Mouse (Mus musculus) cerebellum, adult (tissue): Measurements from ENCODE around the gene Akt1.
A peak's percentile ranks its signal among the peaks of the same experiment; 100 is the strongest.

Source experiments
- ATAC-seq: cut with Nextera tagmentation; 2 replicates; pipeline ENCODE4 v1.9.2; 2017; ENCODE audit warnings: mild to moderate bottlenecking, moderate library complexity, mixed read lengths; ENCODE audit not compliant: insufficient number of reproducible peaks, low FRiP score, low TSS enrichment

Akt1 gene

DNA sequence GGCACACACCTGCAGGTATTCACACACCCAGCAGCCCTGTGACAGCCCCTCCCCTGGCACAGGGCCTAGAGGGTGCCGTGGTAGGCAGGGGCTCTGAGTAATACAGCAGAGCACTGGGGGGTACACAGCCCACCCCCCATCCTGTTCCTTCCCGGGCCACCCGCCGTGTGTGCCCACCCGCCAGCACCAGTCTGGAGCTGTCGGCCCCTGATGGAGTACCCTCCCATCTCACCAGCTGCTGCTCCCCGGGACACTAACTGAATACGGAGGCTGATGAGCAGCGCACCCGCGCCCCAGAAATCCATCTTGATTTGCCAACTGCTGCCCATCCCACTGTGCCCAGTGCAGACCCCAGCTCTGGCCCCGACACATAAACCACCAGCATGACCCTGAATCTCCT lies 11.0 kb downstream of the Akt1 start:
- ATAC-seq, result no peak

DNA sequence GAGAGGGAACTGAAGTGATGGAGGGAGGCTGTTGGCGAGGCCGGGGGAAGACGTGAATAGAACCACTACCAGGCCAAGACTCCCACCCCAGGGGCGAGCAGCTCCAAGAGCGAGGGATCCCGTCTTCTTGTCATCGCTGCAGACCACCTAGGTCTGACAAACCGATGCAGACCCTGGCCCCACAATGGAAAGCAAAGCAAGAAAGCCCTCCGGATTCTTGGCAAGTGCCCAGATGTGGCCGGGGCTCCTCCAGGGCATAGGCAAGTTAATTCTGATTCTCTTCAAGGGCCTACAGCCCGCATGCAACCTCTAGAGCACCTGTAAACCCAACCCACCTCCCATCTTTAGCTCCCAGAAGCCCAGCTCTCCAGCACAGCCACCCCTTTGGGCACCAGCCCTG lies 11.4 kb downstream of the Akt1 start:
- no peak for ATAC-seq

DNA sequence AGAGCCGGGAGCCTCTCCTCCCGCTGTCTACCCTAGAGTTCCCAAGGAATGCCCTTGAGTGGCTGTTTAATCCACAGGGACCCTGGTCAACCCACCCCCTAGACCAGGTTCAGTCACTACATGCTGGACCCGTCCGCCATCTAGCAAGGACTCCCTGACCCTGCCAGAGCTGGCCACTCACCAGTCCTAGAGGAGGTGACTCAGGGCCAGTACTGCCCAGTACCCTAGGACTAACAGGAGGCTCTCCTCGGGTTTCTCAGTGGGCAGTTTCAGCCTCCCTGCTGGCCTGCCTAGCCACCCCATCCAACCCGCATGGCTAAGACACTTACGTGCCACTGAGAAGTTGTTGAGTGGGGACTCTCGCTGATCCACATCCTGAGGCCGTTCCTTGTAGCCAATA lies 12.8 kb downstream of the Akt1 start:
- no peak for ATAC-seq

DNA sequence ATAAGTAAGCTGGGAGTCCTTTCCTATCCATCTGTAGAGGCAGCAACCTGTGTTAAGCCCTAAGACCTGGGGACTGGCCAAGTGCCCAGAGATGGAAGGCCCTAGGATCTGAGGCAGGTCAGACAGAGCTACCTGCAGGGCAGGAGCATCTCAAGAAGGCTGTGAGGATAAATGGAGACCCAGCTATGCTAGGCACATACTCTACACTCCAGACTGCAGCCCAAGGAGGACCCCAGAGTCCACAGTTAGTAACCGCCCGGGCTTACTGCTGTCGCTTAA lies 13.4 kb downstream of the Akt1 start:
- no peak for ATAC-seq

DNA sequence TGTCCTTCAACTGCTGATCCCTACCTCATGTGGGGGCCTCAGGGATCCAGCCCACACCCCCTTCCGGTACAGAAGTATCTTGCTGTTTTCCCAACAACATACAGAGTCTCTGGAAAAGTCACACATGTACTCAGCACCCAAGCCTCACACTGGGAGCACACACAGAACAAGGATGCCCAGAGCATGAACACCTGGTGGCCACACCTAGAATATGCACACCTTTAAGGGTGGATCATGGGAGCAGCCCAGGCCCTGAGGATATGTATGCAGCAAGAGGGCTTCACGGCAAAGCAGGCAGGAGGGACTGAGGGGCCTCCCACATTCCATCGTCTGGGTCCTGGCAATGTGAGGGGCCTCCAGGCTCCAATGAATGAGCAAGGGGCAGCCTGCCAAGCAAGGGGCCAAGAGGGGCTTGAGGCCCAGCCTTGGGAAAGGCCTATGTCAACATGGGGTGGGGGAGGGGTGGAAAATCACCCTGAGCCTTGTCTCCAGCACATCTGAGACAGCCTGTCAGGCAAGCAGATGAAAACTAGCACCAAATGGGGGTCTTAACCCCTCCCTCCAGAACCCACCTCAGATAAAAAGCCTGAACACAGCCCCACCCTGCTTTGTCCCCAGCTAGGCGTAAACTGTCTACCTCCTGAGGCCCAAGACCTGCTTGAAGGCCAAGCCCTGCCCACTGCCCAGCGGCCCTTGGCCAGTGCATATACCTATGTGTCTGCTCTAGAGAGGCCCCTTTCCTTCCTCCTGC lies 13.9 kb downstream of the Akt1 start:
- ATAC-seq, result no peak

DNA sequence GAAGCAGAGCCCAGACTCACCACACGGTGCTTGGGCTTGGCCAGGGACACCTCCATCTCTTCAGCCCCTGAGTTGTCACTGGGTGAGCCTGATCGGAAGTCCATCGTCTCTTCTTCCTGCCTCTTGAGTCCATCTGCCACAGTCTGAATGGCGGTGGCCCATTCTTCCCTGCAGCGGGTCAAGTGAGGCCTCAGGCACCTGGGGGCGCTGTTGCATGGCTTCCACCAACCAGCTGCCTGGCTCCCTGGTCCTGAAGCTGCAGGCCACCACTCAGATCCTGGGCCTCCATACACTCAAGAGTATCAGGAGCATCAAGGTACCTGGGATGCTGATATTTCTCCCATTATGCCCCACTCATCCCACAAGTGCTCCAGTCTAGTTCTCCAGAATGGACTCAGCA lies 15.6 kb downstream of the Akt1 start:
- ATAC-seq, result no peak

DNA sequence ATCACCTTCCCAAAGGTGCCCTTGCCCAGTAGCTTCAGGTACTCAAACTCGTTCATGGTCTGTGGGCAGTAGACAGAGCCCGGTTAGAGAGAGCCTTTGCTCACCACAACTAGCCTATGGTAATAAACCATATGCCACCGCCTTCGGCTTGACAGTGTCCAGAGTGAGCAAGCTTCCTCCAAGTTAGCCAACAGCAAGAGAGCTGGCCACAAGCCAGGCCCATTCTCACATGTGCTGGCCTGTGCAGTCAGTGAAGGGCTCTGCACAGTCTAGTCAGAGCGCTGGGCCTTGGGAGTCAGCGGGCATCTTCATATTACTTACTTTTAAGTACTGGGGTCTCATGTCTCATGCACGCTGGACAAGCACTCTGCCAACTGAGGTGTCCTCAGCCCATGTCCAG lies 16.1 kb downstream of the Akt1 start:
- no peak for ATAC-seq

DNA sequence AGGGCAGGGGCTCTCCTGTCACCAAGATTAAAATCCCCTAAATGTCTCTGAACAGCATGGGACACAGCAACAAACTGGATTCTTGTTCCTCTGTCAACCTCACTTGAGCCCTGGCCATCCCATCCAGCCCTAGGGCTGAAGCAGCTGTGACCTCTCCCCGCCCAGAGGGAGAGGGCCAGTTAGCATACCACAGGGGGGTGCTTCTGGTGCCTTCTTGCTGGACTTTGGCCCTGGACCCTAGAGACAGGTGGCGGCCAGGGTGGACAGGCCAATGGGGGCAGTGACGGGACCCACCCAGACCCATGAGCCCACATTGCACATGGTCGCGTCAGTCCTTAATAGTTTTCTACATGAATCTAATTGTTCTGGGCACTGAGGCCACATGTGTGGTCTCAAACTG lies 20.6 kb downstream of the Akt1 start:
- ATAC-seq, result no peak

DNA sequence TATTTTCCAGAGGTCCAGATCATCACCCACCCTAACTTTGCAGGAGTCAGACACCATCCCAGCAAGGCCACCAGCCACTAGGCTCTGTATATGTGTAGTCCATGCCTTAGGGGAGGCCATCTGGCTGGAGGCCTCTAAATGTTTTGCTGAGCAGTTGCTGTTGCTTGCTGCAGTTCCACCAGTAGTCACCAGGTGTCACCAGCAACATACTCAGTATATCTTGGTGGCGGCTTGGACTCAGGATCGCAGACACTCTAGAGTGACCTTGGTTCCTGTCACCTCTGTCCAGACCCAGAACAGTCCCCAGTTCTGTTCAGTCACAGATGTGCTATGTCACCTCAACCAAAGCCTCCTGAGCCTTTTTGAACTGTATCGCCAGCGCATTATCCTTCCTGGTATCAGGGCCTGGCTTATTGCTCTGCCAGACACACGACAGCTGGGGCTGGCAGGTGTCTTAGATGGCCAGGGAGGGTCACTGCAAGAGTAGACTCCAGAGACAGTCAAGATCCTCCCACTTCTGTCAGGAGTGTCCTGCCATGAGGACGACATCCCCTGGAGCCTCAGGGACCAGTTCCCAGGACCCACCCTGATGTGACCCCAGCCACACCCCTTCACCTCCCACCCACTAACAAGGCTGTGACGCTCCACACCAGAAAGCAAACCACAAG lies 21.4 kb downstream of the Akt1 start:
- peak; percentile 54 for ATAC-seq

DNA sequence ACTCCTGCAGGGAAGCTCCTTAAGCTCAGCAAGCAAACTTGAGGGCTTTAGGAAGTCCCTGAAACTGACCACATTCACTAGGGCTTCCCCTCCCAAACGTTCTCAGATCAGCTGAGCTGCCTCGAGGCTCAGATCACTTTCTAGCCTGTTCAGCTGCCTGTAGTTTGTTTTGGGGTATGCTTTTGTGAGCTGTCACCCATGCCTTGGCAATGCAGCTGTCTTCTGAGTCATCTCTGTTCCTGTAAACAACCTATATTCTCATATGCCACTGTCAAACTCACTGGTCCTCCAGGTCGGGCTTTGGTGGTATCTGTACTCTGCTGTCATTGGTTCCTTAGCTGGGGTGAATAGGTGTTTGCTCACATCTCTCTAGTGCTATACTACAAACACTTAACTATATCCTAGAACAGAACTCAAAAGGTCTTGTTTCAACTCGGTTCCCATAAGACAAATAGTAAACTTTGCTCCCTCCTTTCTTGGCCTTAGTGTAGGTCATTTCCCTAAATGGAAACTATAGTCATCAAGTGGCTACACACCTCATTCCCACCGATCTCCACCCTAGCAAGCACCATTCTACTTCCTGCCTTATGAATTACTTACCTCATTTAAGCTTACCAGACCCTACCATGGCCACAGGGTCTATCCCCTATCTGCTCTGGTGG lies 22.8 kb downstream of the Akt1 start:
- no peak for ATAC-seq

DNA sequence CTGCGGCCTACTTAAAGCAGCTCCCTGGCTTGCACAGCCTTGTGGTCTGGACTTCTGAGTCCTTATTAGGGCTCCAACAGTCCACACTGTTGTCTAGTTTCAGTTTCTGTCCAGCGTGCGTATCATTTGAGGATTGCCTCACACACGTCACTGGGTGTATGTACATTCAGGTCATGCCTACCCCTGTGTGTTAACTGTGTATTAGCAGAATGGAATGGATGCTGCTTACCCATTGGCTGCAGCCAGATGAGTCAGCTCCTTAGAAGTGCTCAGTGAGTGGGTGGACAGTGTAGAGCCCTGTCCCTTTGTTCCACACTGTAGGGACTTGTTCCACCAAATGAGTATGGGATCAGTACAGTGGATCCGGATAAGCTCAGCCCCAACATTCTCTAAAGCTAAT lies 26.6 kb downstream of the Akt1 start:
- ATAC-seq, result no peak

DNA sequence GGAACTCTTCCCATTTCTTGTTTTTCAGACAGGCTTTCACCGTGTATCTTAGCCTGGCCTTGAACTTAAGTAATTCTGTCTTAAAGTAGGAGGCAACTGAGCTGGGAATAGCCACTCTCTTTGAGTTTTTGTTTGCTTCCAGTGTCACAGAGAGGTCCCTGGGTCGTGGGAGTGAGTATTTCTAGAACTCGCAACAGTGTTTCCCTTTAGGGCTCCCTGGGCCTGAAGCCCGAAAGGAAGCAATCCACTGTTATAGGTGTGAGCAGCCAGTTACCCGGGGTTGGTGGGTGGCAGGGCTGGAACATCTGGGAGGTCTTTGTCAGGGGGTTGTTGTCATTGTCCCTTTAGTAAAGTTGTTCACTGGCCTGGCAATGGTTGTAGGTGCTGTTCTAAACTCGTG lies 28.5 kb downstream of the Akt1 start:
- ATAC-seq, result no peak

DNA sequence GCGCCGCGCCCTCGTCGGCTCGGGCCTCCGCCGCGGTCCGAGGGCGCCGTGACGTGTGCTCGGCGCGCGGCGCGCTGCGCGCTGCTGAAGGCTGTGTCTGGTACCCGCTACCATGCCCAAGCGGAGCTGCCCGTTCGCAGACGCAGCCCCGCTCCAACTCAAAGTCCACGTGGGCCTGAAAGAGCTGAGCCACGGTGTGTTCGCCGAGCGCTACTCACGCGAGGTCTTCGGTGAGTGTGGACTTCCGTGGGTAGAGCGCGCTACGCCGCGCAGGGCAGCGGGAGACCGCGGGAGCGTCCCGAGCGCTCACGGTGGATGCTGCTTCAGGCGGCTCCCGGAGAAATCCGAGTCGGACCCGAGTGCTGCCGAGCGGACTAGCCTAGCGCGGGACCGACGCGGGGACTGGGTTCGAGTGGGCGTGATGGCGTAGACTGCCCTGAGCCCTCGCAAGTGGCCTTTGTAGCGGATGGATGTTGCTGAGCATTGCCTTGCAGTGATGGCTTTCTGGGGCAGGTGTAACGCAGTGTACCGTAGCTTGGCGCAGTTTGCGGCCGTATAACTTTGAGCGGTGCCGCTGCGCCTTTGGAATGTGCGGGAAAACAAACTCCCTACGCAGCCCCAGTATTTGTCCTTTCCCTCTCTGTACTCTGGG lies 29.7 kb downstream of the Akt1 start:
- no peak; the same call in none of the 2 replicates for ATAC-seq

DNA sequence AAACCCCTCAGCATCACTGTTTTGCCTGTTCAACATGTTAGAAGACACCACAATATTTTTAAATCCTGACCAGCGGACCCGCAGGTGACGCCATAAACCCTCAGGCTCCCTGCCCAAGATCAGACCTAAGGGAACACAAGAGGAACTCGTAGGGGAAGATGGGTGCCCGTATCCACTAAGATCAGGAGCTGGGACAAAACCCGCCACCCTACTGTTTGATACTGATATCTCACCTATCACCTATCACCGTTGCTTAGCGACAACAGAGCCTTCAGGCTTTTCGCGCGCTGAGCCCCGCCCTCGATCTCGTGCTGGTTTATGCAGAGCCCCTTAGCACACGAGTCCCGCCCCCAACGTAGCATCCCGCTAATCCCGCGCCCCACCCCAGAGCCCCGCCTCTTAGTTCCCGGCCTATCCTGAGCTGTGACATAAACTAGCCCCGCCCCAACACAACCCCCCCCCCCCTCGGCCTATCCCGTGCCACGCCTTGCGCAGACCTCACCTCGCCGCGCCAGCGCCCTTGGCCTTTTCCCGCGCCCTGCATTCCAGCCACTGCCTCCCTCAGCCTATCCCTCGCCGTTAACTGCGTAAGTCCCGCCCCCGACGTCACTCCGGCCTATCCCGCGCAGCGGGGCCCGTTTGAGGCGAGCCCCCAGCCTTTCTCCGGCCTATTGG lies 30.4 kb downstream of the Akt1 start, which contains the start of gene Siva1:
Siva1 (plus strand) TSS at position 500 of the 675 bp plus-strand sequence.
- peak; percentile 94 for ATAC-seq

DNA sequence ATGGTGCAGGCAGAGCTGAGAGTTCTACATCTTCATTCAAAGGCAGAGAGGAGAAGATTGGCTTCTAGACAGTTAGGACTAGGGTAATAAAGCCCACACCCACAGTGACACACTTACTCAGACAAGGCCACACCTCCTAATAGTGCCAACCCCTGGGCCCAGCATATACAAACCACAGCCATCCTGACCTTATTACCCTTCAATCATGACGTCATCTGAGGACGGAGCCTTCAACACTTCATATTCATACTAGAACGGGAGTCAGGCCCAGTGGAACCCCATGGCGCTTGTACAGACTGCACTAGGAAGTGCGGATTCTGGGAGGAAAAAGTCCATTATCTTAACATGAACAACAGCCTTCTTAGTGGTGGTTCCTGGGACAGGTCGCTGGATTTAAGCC lies 31.6 kb downstream of the Akt1 start:
- ATAC-seq, result no peak

DNA sequence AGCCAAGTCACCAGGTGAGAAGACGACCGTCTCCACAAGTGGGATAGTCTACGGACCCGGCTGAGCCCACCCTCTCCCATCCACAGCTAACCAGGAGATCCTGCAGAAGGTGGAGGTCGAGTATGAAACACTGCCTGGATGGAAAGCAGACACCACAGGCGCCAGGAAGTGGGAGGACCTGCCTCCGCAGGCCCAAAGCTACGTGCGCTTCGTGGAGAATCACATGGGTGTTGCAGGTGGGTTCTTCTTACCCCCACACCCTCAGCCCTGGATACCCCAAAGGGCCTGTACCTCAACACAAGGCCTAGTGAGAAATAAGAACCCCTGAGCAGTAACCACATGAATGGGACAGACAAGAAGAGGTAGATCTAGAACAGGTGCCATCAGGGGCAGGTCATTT lies 35.2 kb downstream of the Akt1 start:
- ATAC-seq, result no peak

DNA sequence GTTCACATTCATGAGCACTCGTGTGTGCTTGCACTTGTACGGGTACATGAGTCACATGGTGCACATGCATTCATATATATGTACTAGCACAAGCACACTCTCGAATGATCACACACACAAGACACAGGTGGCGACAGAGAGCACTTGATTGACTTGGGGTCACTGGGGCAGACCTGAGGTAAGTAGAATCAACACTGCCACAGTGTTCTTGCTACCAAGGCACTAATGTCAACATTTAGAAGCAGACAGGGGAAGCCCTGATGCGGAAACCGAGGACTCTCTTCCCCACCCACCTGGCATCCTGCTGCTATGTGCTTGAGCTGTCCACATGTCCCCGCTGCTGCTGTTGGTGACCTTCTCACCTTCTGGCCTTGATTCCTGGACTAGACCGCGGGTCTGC lies 41.0 kb downstream of the Akt1 start:
- no peak for ATAC-seq

DNA sequence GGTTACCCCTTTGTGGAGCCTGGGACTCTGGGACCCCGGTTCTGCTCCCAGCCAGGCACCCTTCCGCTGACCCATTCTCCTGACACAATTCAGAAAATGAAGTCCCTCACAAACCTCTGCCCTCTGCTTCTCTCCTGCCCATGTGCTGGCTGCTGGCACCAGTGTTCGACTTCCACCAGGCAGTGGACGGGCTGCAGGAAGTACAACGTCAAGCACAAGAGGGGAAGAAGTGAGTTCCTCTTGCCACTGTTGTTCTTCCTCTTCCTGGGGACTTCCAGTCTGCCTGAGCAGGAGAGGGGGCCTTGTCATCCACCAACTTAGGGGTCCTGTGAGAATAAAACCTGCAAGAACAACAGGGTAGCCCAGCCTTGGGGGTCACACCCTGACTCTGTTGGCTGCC lies 41.8 kb downstream of the Akt1 start:
- ATAC-seq, result no peak

DNA sequence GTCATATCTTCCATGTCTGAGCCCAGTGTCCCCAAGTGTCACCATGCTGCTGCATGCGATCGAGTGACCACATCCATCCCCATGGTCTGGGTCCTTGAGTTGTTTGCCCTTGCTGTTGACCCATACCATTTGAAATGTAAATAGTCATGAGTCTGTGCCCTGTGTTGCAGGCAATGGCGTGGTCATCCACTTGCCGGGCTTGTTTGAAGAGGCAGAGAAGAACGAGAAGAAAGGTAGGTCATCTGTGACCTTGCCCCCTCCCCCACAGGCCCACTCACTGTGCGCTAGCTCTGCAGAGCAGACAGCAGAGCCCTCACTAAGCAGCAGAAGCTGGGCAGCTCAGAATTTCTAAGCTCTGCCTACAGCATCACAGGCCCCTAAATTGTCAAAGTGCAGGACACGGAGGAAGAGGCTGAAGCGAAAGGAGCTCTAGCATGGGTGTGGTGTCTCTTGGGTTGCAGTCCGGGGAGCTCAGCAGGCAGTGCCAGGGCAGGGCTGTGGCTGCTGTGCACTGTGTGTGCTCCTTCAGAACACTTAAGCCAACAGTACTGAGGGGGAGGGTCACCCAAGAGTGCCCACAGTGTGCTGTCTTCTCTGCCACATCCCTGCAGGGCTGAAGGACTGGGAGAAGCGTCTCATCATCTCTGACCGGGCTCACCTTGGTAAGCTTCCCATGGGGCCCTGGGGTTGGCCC lies 42.5 kb downstream of the Akt1 start:
- ATAC-seq, result no peak

DNA sequence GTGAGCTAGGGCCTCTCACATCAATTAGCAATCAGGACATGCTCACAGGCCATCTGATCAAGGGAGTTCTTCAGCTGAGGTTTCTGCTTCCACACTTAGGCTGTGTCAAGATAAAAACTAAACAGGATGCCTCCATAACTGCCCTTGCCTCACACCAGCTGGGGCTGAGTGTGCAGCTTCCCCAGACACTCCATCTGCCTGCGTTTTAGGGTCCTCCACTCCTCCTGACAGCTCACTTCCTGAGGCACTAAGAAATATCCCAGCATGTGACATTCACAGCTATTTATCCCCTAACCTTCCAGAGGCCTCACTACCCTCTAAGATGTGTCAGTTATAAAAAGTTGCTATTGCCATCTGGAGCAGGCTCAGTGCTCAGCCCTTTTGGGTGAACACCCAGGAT lies 43.2 kb downstream of the Akt1 start:
- ATAC-seq, result no peak
